Mouse (Mus musculus) bone marrow macrophage, adult 2 months (primary cell): ENCODE data around the gene Rapgefl1.

Source experiments
- CTCF ChIP-seq: IDR thresholded peaks from 2 replicates; pipeline ENCODE4 v1.5.1; 2012; ENCODE audit warnings: low read depth, mild to moderate bottlenecking, low read length, moderate library complexity
- POLR2A ChIP-seq: IDR thresholded peaks from 2 replicates; pipeline ENCODE4 v1.6.1; 2012; ENCODE audit warnings: mild to moderate bottlenecking, low read depth, low read length, borderline replicate concordance

DNA sequence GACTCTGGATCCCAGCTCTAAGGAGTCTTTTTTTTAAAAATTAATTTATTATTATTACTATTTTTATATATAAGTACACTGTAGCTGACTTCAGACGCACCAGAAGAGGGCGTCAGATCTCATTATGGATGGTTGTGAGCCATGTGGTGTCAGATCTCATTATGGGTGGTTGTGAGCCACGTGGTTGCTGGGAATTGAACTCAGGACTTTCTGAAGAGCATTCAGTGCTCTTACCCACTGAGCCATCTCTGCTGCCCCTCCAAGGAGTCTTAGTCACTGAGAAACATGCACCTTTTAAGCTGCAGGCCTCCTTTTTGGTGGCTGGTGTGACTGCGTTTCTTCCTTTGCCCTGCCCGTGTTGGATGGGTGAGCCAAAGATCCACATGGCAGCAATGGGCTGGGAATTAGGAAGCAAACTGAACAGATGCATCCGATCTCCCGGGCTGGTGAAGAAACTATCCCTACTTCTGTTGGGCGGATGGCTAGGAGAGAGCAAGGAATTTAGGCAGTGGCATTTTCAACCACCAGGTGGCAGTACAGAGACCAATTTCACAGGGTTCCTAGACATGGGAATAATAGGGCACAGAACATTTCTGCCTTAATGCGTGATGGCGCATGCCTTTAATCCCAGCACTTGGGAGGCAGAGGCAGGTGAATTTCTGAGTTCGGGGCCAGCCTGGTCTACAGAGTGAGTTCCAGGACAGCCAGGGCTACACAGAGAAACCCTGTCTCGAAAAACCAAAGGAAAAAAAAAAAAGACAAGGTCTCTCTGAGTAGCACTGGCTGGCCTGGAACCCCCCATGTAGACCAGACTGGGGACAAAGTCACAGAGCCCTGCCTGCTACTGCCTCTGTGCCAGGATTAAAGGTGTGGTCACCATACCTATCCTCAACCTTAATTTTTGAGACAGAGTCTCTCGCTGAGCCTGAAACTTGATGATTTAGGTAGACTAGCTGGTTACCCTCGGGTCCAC is 22.5 kb downstream of the Rapgefl1 start:
- TF ChIP-seq POLR2A (no peak), CTCF (no peak; the same call in 1 of the 2 replicates)
